In genomic region chr14:118551725-118552285, GRCm38 (mm10) we compare ENCODE assay signal across 8 mouse cellular contexts.
A peak's percentile ranks its signal among the peaks of the same experiment; 100 is the strongest.
DNase-seq lines count a peak whose midpoint lies in the region; ATAC-seq lines count a peak whose summit lies in the region.

No protein-coding gene starts in this region.

- H3K4me2 ChIP-seq in forebrain, embryonic 14.5 days (ENCODE audit: low read length): peak overlapping the region; percentile 54
- peak overlapping the region; percentile 49 for H3K4me2 ChIP-seq in hindbrain, embryonic 15.5 days
- peak overlapping the region; percentile 74 for H3K4me2 ChIP-seq in liver, embryonic 13.5 days
- peak overlapping the region; percentile 25; the same call in 1 of the 2 replicates for H3K4me2 ChIP-seq in neural tube, embryonic 14.5 days (ENCODE audit: low read depth, low read length)

- H3K4me3 ChIP-seq in forebrain, embryonic 14.5 days (ENCODE audit: low read depth, low read length): peak overlapping the region; percentile 13
- peak overlapping the region; percentile 1 for H3K4me3 ChIP-seq in hindbrain, embryonic 15.5 days
- peak overlapping the region; percentile 51 for H3K4me3 ChIP-seq in liver, embryonic 13.5 days (replicated peaks)
- no peak overlapping the region for H3K4me3 ChIP-seq in neural tube, embryonic 14.5 days (ENCODE audit: low read depth, low read length)

- peak; percentile 82 for ATAC-seq in forebrain, embryonic 14.5 days
- peak; percentile 59 for ATAC-seq in hindbrain, embryonic 15.5 days (ENCODE audit: low FRiP score, low read depth)
- peak; percentile 89 for ATAC-seq in liver, embryonic 13.5 days (ENCODE audit: low read depth)
- peak; percentile 60; the same call in 1 of the 2 replicates for ATAC-seq in neural tube, embryonic 14.5 days (ENCODE audit: low read depth)

- no peaks in the 10 kb centered on the region for H3K36me3 ChIP-seq in forebrain, embryonic 14.5 days (ENCODE audit: control insufficient read depth, insufficient read depth, low read length)
- no peaks in the 10 kb centered on the region for H3K36me3 ChIP-seq in hindbrain, embryonic 15.5 days
- H3K36me3 ChIP-seq in liver, embryonic 13.5 days: no peaks in the 10 kb centered on the region
- H3K36me3 ChIP-seq in neural tube, embryonic 14.5 days (ENCODE audit: control insufficient read depth, insufficient read depth, low read length): no peaks in the 10 kb centered on the region

- H3K9me3 ChIP-seq in forebrain, embryonic 14.5 days (replicated peaks; ENCODE audit: control insufficient read depth, low read length): no peaks in the 10 kb centered on the region
- H3K9me3 ChIP-seq in hindbrain, embryonic 15.5 days: no peaks in the 10 kb centered on the region
- H3K9me3 ChIP-seq in liver, embryonic 13.5 days (replicated peaks): no peaks in the 10 kb centered on the region
- no peaks in the 10 kb centered on the region for H3K9me3 ChIP-seq in neural tube, embryonic 14.5 days (ENCODE audit: control insufficient read depth, low read length)

- DNase-seq in cerebellum, postnatal 14 days: peak; percentile 22 to 46
- no peak for DNase-seq in cerebellum, adult 9-11 months
- DNase-seq in adrenal gland, postnatal 10 days: peak; percentile 29
- peak; percentile 62 for DNase-seq in forebrain, embryonic 14.5 days (ENCODE audit: low spot score)
- peak; percentile 42 for DNase-seq in liver, embryonic 13.5 days
- DNase-seq in urinary bladder, postnatal 25 days (ENCODE audit: low spot score): no peak

- peaks cover 18% of the 10 kb centered on the region for H3K4me1 ChIP-seq in forebrain, embryonic 14.5 days (ENCODE audit: control insufficient read depth, insufficient read depth, low read length)
- peaks cover 15% of the 10 kb centered on the region for H3K4me1 ChIP-seq in hindbrain, embryonic 15.5 days (replicated peaks)
- peaks cover 16% of the 10 kb centered on the region for H3K4me1 ChIP-seq in liver, embryonic 13.5 days (replicated peaks)
- H3K4me1 ChIP-seq in neural tube, embryonic 14.5 days (ENCODE audit: control insufficient read depth, insufficient read depth, low read length): 0 out of 2 replicates have a peak, but pooled peaks cover 4% of the 10 kb centered on the region

- WGBS in forebrain, embryonic 14.5 days: 8% methylated on average over 24 of the region's 24 CpGs
- WGBS in hindbrain, embryonic 15.5 days: 14% methylated on average over 24 of the region's 24 CpGs
- 8% methylated on average over 24 of the region's 24 CpGs for WGBS in liver, embryonic 13.5 days (ENCODE audit: insufficient replicate concordance)
- 21% methylated on average over 24 of the region's 24 CpGs for WGBS in neural tube, embryonic 14.5 days

- no peak overlapping the region for H3K27ac ChIP-seq in forebrain, embryonic 14.5 days (ENCODE audit: low read depth, low read length)
- no peak overlapping the region for H3K27ac ChIP-seq in hindbrain, embryonic 15.5 days (replicated peaks)
- peak overlapping the region; percentile 74 for H3K27ac ChIP-seq in liver, embryonic 13.5 days
- no peak overlapping the region for H3K27ac ChIP-seq in neural tube, embryonic 14.5 days (ENCODE audit: low read depth, low read length)

- H3K27me3 ChIP-seq in forebrain, embryonic 14.5 days (replicated peaks; ENCODE audit: control insufficient read depth, insufficient read depth, low read length): peaks cover 3% of the 10 kb centered on the region; the same call in 1 of the 2 replicates
- H3K27me3 ChIP-seq in hindbrain, embryonic 15.5 days: no peaks in the 10 kb centered on the region
- H3K27me3 ChIP-seq in liver, embryonic 13.5 days: no peaks in the 10 kb centered on the region
- H3K27me3 ChIP-seq in neural tube, embryonic 14.5 days (ENCODE audit: control insufficient read depth, insufficient read depth, low read length): no peaks in the 10 kb centered on the region

- H3K9ac ChIP-seq in forebrain, embryonic 14.5 days (ENCODE audit: low read length): peak overlapping the region; percentile 51
- H3K9ac ChIP-seq in hindbrain, embryonic 15.5 days: no peak overlapping the region
- H3K9ac ChIP-seq in liver, embryonic 13.5 days: peak overlapping the region; percentile 64
- no peak overlapping the region for H3K9ac ChIP-seq in neural tube, embryonic 14.5 days (replicated peaks; ENCODE audit: low read depth, low read length)

Comparison
In these comparisons a context has a peak if more than half of its experiments do, and no peak if none do; other contexts are left out.
1. DNase-seq: peak in cerebellum, postnatal 14 days (2 of 2), adrenal gland, postnatal 10 days (single experiment), forebrain, embryonic 14.5 days (single experiment) and liver, embryonic 13.5 days (single experiment); none in cerebellum, adult 9-11 months (single experiment) and urinary bladder, postnatal 25 days (single experiment).
2. H3K9ac ChIP-seq: peak in forebrain, embryonic 14.5 days (single experiment) and liver, embryonic 13.5 days (single experiment); none in hindbrain, embryonic 15.5 days (single experiment) and neural tube, embryonic 14.5 days (single experiment).
3. Peak in every context shown above with its lines, with median percentiles within 50 percentile points of each other: ATAC-seq and H3K4me2 ChIP-seq.